Mouse (Mus musculus) CD4-positive helper T cell, adult 2 months (primary cell): Measurements from ENCODE around the gene Hsd11b1.

Source experiments
- DNase-seq: peaks from one replicate; pipeline ENCODE4 v3.0.0-alpha.2; 2012; ENCODE audit warnings: low read depth, missing footprints, low spot score

Gene Hsd11b1

DNA sequence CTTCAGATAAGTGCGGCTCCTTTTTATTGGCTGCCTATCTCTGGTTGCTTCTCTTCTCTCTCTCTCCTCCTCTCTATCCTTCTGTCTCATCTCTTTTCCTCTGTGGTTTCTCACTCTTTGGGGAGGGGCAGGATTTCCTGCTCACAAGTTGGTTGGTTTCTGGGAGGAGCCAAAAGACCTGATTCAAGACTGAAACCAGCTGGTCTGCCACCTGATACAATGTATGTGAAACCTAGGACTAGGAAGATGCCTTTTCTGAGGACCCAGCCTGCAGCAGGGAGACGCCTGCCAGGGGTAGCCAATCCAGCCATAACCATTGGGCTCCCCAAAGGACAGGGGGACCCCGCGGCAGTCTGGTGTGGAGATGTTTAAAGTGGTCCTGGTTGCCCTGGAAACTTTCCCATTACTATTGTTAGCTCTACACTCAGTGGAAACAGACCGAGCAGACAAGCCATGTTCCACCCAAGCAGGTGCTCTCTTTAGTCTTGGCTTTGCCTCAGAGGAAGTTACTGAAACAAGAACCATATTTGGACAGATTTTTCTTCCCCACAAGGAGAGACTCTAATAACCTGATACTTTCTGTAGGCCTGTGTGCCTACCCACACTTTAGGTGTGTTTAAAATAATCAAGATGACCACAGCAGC lies at the start of gene Hsd11b1:
TSS of gene Hsd11b1 (minus strand) at position 121 of the 644 bp plus-strand sequence.
- DNase-seq: peak; percentile 92

DNA sequence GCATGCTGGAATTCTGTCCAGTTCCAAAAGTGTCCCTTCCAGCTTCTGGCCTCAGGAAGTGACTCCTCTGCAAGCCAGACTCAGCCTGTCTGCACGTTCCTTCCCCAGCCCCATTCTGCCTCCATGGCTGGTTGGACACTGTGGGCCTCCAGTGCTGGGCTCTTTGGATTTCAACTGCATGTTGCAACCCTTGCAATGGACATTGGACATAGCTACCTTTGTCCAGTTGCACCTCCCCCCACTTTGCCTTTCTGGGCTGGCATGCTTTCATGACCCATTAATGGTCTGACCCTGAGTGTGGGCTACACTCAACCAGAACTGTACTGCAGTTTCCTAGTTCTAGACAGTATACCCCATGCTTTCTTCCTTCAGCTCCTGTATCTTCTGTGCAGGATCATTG lies 47.7 kb upstream of the Hsd11b1 start:
- DNase-seq: no peak

GRCm38 (mm10) chr1:193310519-193311085 lies 46.7 kb upstream of the Hsd11b1 start:
- DNase-seq: no peak

DNA sequence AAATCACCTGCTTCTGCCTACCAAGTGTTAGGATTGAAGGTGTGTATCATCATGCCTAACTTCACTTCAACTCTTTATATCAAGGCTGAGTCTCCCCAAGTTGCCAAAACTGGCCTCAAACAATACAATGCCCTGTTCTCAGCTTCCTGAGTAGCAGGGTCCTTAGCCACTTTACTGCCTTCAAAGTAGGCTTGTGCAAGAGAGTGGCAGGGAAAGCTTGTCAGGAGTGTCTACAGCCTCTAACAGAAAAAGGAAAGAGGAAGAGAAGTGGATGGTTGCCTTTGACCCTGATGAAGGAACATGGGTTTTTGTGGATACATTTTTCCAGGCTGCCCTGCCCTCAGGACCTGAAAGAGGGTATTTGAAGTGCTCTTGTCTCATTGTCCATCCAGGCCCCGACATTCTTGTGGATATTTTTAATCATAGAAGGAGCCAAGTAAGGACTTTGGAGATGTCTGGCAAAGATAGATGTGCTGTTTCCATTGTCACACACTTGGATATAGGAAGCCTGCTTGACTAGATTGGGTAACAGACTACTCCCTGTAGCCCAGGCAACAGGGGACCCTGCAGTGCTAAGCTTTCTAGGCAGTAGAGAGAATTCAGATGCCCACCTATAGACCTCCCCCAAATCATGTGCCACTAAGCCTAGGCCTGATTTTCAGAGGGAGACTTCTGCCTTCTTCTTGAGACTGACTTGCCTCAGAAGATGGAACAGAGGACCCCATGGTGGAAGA lies 46.1 kb upstream of the Hsd11b1 start:
- DNase-seq: no peak

DNA sequence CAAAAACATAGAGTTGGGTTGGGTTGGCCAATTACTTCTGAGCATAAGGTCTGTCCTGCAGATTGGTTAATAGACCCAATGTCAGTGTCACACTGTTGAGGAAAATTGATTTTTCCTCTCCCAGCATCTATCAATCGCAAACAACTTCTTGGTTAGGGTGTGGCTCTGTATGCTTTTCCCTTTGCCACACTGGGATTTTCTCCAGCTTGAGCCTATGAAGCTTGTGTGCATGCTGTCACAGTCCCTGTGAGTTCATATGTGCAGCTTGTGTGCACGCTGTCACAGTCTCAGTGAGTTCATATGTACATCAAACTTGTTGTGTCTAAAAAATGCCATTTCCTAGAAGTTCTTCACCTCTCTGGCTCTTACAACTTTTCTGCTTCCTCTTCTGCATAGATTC lies 43.0 kb upstream of the Hsd11b1 start:
- DNase-seq: no peak

DNA sequence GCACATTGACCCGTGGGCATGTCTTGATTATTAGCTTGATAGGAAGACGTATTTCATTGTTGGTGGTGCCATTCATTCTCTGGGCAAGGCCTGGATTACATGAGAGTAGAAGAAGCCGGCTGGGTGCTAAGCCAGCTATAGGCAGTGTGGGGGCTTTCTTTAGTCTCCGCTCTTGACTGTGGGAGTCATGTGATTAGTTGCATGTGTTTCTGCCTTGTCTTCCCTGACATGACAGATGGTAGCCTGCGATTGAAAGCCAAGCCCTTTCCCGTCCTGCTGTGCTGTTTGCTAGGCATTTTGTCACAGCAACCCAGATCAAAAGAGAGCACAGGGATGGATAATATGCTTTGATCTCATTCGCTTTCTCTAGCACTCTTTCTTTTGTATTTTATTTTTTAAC lies 41.5 kb upstream of the Hsd11b1 start:
- no peak for DNase-seq

- no peak for DNase-seq
Measured at GRCm38 (mm10) chr1:193303096-193303495, 39.2 kb upstream of the Hsd11b1 start.

DNA sequence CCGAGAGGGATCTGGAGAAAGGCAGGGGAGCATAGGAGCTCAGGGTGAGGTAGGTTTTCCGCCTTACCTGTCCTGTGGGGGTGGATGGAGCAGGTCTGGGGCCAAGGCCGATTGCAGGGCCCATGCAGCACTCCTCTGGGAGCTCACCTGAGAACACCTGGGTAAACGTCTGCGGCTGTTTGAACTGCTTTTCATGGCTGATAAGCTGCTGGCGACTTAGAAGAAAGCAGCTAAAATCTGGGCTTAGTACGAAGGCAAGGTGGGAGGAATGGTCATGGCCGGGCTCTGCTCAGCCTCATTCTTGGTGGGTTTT lies 38.2 kb upstream of the Hsd11b1 start:
- no peak for DNase-seq

DNA sequence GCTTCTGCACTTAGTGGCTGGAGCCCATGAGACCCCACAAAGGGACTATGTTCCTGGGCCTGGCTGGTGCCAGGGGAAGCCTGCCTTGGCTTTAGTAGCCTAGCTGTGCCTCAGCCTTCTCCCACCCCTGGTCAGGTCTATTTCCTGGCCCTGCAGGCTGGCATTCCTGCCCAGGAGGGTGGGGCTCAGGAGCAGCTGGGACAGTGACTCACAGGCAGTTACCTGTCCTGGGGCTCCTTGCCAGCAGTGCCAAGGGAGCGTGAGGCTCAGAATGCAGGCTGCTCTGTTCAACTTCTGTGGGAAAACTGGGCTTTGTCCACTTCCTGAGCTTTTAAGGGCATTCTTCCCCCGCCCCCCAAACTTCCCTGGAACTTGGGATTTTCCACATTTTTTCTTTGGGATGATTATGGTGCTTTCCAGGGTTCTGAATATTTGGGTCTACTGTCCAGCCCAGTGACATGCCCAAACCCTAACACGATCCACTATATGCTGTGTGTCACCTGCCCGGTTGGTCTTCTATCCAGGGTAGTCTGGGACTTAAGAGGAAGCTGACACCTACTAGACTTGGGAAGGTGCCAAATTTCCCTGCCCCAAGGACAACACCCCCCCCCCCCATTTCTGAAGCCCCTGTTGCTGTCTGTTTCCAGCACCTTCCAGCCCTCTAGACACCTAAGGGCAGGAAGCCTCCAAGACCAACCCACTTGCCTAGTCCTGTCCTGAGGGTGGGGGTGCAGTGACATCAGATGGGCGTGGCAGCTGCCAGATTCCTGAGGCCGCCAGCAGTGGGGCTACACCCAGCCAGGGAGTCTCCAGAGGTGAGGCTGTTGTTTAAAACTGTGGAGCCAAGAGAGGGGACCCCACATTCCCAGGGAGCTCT lies 37.6 kb upstream of the Hsd11b1 start:
- DNase-seq: no peak

- no peak for DNase-seq
Measured at GRCm38 (mm10) chr1:193299995-193300394, 36.1 kb upstream of the Hsd11b1 start.

DNA sequence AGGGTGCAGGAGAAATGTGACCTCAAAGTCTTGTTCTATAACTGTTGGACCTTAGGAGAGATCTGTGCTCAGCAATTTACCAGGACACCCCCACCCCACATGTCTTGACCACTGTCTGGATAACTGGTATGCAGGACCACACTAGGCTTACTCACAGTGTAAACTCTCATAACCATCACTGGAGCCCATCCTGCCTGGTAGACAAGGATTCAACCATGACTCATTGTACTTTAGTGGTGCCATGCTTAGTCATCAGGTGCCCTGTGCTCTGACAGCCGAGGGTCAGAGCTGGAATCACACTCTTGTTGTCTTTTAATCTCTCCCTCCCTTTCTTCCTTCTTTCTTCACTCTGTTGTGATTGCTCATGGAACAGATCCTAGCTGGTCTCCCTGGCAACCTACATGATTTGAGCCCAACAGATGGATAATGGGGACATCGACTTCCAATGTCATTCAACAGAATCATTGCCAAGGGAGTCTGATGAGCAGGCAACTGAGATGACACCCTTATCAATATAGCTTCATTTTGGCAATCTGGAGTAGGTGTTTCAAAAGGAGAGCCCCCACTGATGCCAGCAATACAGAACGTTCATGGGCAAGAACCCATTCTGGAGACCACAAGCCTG lies 34.4 kb upstream of the Hsd11b1 start:
- DNase-seq: no peak

GRCm38 (mm10) chr1:193295920-193296319 lies 32.0 kb upstream of the Hsd11b1 start:
- no peak for DNase-seq

DNA sequence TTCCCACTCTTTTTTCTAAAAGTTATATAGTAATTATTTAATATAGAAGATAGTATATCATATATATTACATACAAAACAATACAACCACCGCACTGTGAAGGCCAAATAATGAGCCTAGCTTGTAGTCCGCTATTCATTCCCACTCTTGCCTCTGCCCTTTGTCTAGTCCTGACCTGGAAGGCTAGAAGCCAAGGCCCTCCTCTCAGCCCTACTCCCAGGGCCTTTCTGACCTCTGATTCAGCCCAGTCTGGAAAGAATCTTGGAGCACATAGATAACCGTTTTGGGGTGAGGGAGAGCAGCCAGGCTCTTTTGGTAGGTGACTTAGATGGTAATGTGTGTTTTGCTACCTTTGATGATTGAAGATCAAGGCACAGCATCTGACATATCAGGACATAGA lies 30.1 kb upstream of the Hsd11b1 start:
- no peak for DNase-seq

GRCm38 (mm10) chr1:193293039-193293438 lies 29.2 kb upstream of the Hsd11b1 start:
- no peak for DNase-seq

GRCm38 (mm10) chr1:193290686-193291085 lies 26.8 kb upstream of the Hsd11b1 start:
- no peak for DNase-seq

DNA sequence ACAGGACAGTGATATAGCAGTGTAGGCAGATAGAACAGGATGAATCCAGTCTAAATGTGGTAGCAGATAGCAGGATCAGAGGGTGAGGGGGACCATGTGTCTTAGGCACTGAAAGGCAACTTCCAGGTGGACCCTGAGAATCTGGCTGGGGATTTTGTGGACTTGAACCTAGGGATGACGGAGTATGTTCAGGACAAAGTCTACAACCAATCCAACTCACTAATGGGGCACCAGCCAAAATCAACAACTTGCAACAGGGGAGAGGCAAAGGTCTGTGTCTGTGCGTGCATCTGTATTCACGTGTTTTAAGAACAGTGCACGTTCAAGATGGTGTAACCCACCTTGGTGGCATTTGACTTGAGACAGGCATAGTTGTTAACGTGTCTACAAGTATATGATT lies 26.0 kb upstream of the Hsd11b1 start:
- no peak for DNase-seq

DNA sequence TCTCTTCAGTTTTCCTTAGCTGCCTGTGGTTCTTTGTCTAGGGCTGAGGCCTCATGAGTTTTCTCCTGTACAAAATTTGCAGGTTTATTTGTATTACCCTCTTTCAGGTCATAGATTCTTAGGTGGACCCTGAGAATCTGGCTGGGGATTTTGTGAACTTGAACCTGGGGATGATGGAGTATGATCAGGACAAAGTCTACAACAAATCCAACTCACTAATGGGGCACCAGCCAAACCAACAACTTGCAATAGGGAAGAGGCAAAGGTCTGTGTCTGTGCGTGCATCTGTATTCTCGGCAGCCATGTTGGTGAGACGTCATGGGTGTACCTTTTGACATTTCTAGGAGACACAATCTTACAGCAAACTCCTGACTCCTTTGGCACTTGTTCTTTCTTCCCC lies 25.2 kb upstream of the Hsd11b1 start:
- DNase-seq: no peak

DNA sequence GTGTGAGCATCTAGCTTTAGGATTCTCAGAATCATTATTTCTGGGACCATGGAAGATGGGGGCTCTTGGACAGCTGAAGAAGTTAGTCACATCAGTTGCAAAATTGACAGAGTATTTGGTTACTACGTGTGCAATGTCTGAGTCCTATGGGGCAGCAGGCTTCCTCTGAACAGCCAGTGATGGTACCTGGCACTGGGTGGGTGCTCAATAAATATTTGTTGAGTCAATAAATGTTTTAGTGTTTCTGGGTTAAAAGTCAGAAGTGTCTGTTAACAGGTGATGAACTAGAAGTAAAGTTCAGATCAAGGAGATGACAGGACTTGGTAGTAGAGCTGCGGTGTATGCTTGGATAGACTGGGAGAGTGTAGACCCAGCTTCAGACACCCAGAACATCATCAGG lies 23.7 kb upstream of the Hsd11b1 start:
- DNase-seq: no peak

DNA sequence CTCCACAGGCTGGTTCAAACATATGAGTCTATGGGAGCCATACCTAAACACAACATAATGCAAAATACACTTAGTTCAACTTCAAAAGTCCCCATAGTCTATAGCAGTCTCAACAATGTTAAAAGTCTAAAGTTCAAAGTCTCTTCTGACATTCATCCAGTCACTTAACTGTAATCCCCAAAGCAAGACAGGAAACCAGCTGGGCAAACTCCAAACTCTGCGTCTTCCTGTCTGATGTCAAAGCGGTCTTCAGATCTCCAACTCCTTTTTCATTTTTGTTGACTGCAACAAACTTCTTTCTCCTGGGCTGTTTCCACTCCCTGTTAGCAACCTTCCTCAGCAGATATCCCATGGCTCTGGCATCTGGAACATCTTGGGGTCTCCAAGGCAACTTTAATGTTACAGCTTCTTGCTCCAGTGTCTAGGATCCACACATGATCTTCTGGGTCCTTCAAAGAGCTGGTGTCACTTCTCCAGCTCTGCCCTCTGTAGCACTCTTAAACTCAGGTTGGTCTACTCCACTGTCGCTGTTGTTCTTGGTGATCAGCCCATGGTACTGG lies 22.0 kb upstream of the Hsd11b1 start:
- peak; percentile 61 for DNase-seq

DNA sequence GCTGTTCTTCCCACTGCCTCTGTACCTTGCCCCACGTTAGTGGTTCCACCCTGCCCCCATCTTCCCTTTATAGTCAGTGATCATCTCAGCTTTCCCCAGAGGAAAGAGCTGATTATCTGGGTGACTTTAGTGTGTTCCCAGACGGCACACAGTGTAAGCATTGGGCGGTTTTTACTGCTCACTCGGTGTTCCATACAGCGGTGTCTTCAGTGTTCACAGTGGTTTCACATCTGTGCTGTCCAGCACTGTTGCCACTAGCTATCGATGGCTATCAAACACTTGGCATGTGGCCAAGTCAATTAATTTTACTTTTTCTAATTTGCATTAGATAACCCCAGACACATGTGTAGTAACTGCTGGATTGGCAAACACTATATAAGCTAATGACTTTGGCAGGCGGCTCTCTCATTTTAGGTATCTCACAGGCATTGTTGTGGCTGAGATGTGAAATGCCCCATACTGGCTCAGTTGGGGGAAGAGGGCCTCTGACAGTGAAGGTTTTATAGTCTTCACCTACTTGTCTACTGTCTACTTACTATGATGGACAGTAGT lies 20.4 kb upstream of the Hsd11b1 start:
- DNase-seq: no peak

- DNase-seq: no peak
Measured at GRCm38 (mm10) chr1:193281344-193281743, 17.5 kb upstream of the Hsd11b1 start.
